Mouse (Mus musculus) bone marrow macrophage, adult 2 months (primary cell): ENCODE measurements at regions not wholly inside any gene's neighbourhood (a gene's known extent, or its start where the extent isn't known, plus 50 kb on each side); places are given as distances from the start of the nearest gene placed in this dataset.

Experiments
- H3K27ac ChIP-seq: 2 replicates; pipeline ENCODE4 v1.5.1; 2012; ENCODE audit warnings: low read depth, low read length; ENCODE audit not compliant: insufficient read depth
- H3K4me1 ChIP-seq: 2 replicates; pipeline ENCODE4 v1.6.1; 2012; ENCODE audit warnings: low read length; ENCODE audit not compliant: control insufficient read depth, insufficient read depth
- H3K4me3 ChIP-seq: 2 replicates; pipeline ENCODE4 v1.5.1; 2012; ENCODE audit warnings: mild to moderate bottlenecking, low read length, moderate library complexity; ENCODE audit not compliant: insufficient read depth
- CTCF ChIP-seq: IDR thresholded peaks from 2 replicates; pipeline ENCODE4 v1.5.1; 2012; ENCODE audit warnings: low read depth, mild to moderate bottlenecking, low read length, moderate library complexity
- POLR2A ChIP-seq: IDR thresholded peaks from 2 replicates; pipeline ENCODE4 v1.6.1; 2012; ENCODE audit warnings: mild to moderate bottlenecking, low read depth, low read length, borderline replicate concordance

DNA sequence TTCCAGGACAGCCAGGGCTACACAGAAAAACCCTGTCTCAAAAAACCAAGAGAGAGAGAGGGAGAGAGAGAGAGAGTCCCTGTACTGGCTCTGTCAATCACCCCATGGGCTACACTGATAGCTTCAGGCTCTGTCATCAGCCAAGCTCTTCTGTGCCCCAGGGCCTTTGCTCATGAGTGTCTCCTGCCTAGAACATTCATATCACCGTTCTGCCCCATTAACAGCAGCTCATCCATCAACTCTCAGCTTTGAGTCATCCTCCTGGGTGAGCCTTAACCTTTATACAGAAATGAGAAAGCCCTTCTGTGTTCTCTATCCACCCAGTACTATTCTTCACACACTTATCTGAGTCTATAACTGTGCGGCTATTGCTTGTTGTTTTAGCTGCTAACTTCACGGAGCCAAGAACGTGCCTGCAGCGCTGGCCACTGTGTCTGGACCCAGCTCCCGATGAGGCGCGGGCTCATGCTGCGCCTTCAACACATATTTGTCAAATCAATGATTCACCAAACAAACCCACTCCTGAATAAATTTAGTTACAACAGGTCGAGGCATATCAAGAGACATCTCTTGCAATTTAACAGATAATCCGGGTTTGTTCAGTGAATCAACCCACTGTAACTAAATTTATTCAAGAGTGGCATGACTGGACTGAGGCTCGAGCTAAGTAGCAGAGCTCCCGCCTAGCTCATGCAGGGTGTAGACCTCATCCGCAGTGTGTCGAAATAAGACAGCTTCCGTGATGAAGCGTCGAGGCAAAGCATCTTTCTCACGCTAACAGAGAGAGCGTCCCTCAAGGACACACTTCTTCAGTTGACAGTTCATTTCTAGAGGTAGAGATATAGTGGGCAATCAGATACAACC, 152.1 kb downstream of the Katnal1 start:
- H3K27ac ChIP-seq, result no peak overlapping the region
- no peak overlapping the region for H3K4me3 ChIP-seq
- H3K4me1 ChIP-seq, result no peaks in the 10 kb centered on the region; the same call in 1 of the 2 replicates
- TF ChIP-seq POLR2A (no peak), CTCF (no peak)

DNA sequence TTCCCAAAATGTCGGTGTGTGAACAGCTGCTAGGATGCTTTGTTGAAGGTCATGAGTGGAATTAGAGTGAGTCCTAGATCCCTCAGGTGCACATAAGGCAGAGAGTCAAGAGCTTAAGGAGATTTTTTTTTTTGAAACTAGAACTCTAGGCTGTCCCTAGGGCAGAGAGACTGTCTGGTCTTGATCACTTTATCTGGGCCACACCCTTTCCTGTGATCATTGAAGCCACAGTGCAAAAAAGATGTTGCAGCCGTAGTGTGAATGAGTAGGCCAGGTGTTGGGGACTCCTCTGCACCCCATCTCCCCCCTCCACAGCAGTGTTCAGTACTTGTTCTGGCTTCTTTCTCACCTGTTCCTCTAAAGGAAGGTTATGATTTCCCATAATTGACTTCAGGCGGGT, 153.9 kb downstream of the Katnal1 start:
- H3K4me3 ChIP-seq, result no peak overlapping the region
- H3K27ac ChIP-seq, result no peak overlapping the region
- no peaks in the 10 kb centered on the region; the same call in 1 of the 2 replicates for H3K4me1 ChIP-seq
- TF ChIP-seq CTCF, result no peak

DNA sequence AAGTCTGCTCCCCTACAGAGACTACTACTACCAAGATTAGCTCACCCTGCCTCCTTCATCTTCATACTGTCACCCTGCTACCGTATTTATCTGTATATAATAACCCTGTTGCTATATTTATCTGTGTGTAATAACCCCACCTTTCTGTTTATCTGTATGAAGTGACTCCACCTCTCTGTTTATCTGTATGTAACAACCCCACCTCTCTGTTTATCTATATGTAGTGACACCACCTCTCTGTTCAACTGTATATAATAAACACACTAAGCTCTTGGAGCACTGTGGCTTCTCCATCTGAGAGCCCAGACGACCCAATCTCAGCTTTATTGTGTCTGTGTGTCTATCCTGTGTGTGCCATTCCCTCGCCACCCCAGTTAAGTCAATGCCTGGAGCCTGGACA, 154.7 kb downstream of the Katnal1 start:
- H3K27ac ChIP-seq, result no peak overlapping the region
- TF ChIP-seq CTCF (no peak), POLR2A (no peak)
- H3K4me1 ChIP-seq, result peaks cover 3% of the 10 kb centered on the region
- no peak overlapping the region for H3K4me3 ChIP-seq

DNA sequence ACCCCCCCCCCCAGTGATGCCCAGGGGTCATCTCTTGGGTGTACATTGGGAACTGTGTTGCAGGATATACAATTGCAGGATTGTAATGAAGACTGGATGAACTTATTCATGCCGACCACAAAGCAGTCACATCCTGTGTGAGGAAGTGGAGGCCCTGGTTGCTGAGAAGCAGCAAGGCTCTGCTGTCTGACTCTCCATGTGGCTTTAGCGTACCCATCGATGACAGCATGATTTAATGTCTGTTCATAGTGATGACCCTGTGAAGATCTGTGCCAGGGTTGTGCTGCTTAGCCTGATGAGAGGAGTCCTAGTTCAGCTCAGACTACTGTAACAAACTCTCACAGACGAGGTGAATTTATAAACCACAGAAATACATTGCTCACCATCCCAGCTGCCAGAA, 159.7 kb downstream of the Katnal1 start:
- no peak overlapping the region for H3K4me3 ChIP-seq
- H3K4me1 ChIP-seq, result peaks cover 4% of the 10 kb centered on the region
- TF ChIP-seq POLR2A, result no peak
- no peak for TF ChIP-seq CTCF
- no peak overlapping the region for H3K27ac ChIP-seq

DNA sequence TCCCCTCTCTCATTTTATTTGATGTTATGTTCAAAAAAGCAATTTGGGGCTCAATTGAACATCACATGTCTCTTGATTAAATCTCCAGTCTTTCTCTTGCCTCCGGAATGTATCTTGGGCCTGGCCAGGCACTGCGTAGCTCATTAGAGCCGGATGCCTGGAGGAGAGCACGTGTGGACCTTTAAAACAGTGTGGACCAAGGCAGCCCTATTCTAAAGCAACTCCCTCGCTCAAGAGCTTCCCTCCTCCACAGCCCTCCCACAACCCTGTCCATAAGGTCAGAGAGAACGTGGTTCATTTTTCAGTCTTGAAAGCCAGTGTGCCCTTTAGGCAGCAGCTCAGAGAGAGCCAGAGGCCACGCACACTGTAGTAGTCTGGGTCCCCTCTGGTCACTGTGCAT, 160.8 kb downstream of the Katnal1 start:
- TF ChIP-seq CTCF, result no peak
- TF ChIP-seq POLR2A, result no peak
- no peak overlapping the region for H3K27ac ChIP-seq
- H3K4me1 ChIP-seq, result peaks cover 4% of the 10 kb centered on the region
- no peak overlapping the region for H3K4me3 ChIP-seq

DNA sequence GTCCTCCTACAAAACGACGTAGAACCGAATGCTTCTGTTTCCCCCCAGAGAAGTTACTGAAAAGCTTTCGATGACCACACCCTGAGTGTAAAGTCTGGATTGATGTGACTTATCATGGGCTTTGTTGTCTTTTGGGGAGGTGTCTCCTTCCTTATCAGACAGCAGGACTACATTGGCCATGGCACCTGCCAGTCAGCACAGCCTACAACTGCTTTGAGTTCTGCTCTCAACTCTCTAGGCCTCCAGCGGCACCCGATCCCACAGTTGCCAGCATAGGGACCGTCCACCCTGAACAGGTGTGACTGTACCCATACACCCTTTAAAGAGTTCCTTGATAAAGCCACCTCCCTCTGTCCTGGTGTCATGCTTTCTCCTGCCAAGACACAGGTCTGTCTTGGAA, 163.1 kb downstream of the Katnal1 start:
- H3K4me3 ChIP-seq, result no peak overlapping the region
- TF ChIP-seq CTCF, result no peak
- no peak for TF ChIP-seq POLR2A
- no peak overlapping the region for H3K27ac ChIP-seq
- peaks cover 4% of the 10 kb centered on the region for H3K4me1 ChIP-seq

DNA sequence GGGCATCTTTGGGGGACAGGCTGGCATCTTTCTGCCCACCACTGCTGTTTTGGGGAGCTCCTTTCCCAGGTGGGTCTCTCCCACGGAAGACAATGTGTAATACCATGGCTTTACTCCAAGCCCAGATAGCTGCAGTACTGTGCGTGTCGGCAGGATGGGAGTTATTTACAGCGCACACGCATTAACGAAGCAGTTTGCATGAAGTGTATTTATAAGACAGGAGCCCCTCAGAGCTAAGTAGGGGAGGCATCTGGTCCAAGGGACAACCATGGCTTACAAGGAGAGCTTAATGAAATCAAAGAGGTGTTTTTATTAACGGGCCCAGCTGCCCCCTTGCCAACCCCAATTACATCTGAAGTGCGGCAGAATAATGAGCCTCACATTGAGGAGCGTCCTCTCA, 169.0 kb downstream of the Katnal1 start:
- Histone ChIP-seq H3K4me1 (no peaks in the 10 kb centered on the region), H3K4me3 (no peak overlapping the region), H3K27ac (no peak overlapping the region)
- TF ChIP-seq CTCF (no peak), POLR2A (no peak)

DNA sequence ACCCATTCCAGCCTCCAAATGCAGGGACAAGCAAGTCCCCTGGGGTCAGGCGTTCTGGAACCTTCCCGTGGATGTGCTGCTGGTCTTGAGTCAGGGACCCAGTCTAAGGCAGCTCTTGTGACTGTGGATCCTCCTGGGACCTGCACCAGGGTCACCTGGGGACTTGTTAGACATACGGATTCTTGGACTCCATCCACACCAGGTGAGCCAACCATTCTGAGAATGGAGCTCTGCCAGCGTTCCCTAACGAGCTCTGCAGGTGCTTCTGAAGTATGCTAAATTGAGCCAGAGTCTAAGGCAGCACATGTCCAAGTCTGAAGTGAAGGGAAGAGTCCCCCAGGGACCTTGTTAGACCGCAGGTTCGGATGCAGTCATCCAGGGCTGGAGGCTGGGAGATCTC, 170.3 kb downstream of the Katnal1 start:
- no peaks in the 10 kb centered on the region for H3K4me1 ChIP-seq
- TF ChIP-seq CTCF (no peak), POLR2A (no peak)
- H3K27ac ChIP-seq, result no peak overlapping the region
- H3K4me3 ChIP-seq, result no peak overlapping the region

DNA sequence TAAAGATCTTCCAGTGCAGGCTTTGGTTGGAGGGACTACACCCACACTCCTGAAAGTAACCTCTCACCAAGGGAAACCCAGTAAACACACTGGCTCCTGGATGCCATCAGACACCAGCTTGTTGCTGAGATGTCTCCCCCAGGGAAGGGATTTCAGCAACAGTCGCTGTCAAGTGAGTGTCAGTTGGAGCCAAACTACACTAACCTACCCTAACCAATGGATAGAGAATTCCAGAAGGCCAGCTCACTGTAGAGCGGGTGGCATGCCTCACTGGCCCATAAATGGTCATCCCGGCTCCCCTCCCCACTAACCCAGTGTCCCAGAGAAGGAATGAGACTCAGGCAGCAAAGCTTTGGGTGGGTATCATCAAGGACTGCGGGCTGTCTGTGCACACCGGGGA, 171.4 kb downstream of the Katnal1 start:
- Histone ChIP-seq H3K4me3 (no peak overlapping the region), H3K27ac (no peak overlapping the region), H3K4me1 (no peaks in the 10 kb centered on the region)
- TF ChIP-seq POLR2A (no peak), CTCF (no peak)

DNA sequence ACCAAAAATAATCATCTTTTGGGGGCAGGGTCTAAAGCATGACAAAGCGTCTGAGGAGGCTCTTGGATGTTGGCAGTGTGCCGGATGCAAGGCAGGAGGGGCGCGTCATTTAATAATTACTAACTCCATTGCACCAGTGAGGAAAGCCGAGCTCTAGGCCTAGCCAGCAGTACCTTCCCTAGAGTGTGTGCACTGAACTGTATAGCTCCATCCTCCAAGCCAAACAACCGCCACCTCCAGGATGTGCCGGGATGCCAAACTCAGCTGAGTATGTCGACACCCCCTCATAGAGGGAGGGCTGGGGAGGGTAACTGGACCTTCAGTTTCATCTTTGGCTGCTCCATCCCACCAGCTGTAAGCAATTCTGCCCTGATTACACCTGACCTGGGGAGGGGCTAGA, 171.9 kb downstream of the Katnal1 start:
- TF ChIP-seq POLR2A (no peak), CTCF (no peak)
- Histone ChIP-seq H3K4me3 (no peak overlapping the region), H3K4me1 (no peaks in the 10 kb centered on the region), H3K27ac (no peak overlapping the region)

DNA sequence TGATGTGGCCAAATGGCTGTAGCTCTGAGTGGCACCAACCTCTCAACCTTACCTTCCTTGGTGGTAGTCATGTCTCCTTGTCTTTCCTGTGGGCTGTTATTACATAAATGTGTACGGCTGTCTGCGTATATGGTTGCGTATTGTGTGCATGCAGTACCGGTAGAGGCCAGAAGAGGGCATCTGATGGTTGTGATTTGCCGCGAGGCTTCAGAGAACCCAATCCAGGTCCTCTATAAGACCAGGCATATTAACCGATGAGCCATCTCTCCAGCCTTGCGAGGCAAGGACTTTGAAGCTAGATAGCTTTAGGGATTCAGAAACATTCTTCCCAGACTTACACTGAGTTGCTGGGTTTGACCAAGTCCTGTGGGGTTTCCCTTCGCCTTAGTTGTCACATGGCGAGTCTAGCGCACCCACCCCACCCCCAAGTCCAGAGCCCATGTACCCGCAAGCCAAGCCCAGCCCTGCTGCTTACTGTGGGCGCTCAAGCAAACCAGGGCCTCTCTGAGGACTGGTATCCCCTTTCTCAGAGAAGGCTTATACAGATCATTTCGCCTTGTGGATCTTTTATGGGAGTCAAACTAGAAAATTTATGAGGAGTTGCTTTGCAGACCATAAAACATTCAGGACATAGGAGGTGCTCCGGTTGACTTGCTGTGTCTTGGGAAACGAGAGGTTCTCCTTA, 172.7 kb downstream of the Katnal1 start:
- Histone ChIP-seq H3K4me3 (no peak overlapping the region), H3K4me1 (no peaks in the 10 kb centered on the region), H3K27ac (no peak overlapping the region)
- TF ChIP-seq CTCF (peak; percentile 53), POLR2A (no peak)
